Mouse (Mus musculus) layer of hippocampus, postnatal 10 days (tissue): ENCODE results near the gene Asxl2. TPM values are rescaled to one million over a fixed set of nuclear protein-coding genes. Genes with fewer than 3 reads are reported as not detected.
"Not testable (repeated sequence)": the region's sequence is repeated elsewhere in the genome, so short reads cannot be mapped to it uniquely, and the experiment has no call there.

Source experiments
- DNase-seq, 2 experiments: peaks; one replicate each; pipeline ENCODE4 v3.0.0; 2021; ENCODE audit warnings: low spot score in 2 of 2
- long read RNA-seq: library from polyadenylated mRNA; stranded (forward); transcript quantifications from one replicate; pipeline ENCODE4 v2.0.0, GENCODE M21; 2023
- total RNA-seq, 2 experiments: library from RNA; stranded (reverse); gene quantifications; 2 replicates each; pipeline ENCODE4 v1.2.3; 2021

Gene Asxl2
- total RNA-seq, result 10 to 100 TPM; 27.0 to 27.8 TPM
- long read RNA-seq, partial matches to known transcripts, result 1 of 2 reads
- long read RNA-seq, other reads (novel, unspliced or antisense), result 1 of 2 reads

DNA sequence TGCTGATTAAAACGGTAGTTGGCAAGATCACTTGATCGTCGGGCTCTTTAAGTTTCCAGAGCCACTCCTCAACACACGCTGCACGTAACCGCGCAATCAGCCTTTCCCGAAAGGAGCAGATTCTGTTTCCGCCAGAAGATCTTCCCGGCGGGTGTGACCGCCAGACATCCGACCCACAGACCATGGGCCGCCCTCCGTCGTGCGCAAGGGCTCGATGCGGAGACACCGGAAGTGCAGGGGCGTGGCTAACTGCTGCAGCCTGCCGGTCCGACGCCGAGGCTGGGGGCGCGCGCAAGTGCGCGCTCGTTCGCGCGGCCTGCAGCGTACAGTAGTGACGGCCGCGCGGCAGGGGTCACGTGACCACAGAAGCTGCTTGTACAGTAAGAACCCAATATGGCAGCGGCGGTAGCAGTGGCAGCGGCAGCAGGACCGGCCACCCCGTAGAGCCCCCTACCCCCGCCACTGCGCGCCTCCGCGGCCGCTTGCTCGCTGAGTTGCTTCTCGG, at the start of gene Asxl2:
Asxl2 (plus strand) TSS at position 328 of the 505 bp plus-strand sequence.
- DNase-seq, result peak; percentile 97 to 98

DNA sequence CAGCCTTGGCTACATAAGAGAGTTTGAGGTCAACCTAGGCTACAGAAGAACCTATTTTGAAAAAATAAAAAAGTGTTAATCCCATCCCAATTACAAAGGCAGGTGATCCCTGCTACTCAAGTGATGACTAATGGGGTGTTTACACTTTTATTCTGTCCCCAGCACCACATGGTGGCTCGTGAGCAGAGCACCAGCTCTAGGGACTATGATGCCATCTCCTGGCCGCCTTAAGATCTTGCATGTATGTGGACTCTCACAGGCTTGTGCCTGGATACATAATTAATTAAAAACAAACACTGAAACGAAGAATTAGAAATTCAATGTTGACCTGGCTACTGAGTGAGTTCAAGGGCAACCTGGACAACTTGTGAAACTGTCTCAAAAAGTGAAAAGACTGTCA, 49.5 kb upstream of the Asxl2 start:
- DNase-seq, result no peak

DNA sequence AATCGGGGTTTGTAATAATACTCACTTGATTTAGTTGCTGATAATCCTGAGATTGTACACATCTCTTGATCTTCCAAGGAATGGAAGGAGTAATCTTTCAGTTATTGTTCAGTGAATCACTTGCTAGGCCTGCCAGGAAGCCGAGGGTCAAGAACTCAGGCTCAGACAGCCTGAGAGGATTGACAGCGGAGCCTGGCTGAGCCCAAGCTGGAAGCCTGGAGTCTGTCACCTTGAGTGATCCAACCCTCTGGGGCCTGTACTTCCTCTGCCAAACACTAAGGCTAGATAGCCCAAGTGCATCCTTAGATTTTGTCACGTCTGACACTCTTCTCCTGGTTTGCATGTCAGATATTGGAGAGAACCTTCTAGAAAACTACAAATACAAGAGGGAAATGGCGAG, 48.9 kb upstream of the Asxl2 start:
- no peak for DNase-seq

- DNase-seq, result no peak
These were observed 41.8 kb upstream of the Asxl2 start for GRCm38 (mm10) chr12:3384860-3385259.

DNA sequence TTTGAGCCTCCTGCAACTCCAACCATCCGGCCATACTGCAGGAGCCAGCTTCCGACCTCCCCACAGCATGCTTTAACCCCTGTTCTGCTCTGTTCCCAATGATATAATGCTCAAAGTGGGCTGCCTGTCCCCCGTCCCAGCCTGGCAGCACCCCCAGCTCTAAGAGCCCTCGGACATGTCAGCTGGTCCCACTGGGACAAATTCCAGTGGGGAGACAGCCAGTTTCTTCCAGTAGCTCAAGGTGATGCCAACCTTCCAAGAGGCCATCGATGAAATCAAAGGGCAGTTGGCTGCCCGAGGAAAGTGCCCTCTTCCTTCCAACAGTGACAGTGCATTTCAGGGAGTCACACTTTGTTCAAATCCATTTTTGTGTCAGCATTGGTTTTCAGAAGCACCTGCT, 41.4 kb upstream of the Asxl2 start:
- no peak for DNase-seq

GRCm38 (mm10) chr12:3385940-3386339, 40.7 kb upstream of the Asxl2 start:
- no peak for DNase-seq

DNA sequence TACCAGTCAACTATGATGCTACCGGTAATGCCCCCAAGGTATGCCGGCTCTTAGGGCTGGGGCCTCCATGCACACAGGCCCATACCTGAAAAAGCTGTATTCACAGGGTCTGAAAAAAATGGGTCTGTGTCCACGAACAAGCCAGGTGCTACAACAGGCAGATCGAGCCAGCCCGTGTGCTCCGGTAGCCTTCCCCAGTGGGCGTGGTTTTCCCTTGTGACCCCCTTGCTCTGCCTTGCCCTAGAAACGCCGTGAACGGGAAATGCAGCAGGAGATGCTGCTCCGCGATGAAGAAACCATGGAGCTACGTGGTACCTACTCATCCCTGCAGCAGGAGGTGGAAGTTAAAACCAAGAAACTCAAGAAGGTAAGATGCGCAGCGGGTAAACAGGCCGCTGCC, 38.8 kb upstream of the Asxl2 start:
- DNase-seq, result no peak

GRCm38 (mm10) chr12:3389394-3389793, 37.3 kb upstream of the Asxl2 start:
- no peak for DNase-seq

GRCm38 (mm10) chr12:3390071-3390470, 36.6 kb upstream of the Asxl2 start:
- no peak for DNase-seq

DNA sequence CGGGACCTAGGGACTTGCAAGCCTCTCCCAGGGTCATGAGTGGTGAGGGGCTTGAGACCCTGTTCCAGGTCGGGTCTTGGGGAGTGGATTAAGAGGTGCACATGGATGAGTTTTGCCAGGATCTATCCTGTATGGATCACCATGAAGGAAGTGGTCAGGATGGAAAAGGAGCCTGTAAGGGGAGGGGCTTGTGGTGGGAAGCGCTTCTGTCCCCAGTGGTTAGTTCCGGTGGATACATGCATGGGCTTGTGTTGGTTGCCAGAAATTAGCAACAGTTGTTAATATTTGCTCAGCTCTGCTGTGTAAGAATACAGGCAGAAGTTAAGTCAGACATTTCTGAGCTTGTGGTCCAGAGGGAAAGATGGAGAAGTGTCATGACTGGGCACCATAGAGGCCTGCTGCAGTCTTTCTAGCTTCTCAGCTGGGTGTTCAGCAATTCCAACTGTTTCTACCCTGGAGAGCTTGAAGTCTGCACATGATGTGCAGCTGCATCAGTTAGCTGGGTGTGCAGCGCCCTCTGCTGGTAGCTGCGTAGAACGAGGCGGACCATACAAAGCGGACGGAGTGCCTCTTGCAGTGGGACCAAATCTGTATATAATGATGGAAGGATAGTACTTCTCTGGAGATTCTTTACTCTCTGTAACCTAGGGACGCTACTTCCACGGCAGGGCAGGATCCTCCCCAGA, 35.9 kb upstream of the Asxl2 start:
- DNase-seq, result peak; percentile 91

DNA sequence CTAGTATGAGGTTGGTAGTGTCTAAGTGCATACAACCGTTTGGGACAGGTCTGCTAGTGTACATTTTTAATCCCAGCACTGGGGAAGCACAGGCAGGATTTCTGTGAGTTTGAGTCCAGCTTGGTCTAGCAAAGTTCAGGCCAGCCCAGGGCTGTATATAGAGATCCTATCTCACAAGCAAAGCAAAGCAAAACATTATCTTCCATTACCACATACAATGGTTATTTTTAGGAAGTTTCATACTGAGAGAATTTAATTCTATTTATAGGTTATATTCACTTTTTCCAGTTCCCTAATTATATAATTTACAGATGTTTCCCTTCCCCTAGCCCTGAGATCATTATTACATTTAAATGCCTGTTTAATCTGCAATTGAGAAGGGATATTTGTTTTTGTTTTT, 35.4 kb upstream of the Asxl2 start:
- no peak for DNase-seq

- no peak for DNase-seq
These were observed 33.5 kb upstream of the Asxl2 start for GRCm38 (mm10) chr12:3393140-3393539.

GRCm38 (mm10) chr12:3396931-3397330, 29.7 kb upstream of the Asxl2 start:
- no peak for DNase-seq

- DNase-seq, result not testable (repeated sequence)
These were observed 21.0 kb upstream of the Asxl2 start for GRCm38 (mm10) chr12:3405662-3406061.

GRCm38 (mm10) chr12:3406585-3406984, 20.1 kb upstream of the Asxl2 start:
- DNase-seq, result peak; percentile 49 to 52

DNA sequence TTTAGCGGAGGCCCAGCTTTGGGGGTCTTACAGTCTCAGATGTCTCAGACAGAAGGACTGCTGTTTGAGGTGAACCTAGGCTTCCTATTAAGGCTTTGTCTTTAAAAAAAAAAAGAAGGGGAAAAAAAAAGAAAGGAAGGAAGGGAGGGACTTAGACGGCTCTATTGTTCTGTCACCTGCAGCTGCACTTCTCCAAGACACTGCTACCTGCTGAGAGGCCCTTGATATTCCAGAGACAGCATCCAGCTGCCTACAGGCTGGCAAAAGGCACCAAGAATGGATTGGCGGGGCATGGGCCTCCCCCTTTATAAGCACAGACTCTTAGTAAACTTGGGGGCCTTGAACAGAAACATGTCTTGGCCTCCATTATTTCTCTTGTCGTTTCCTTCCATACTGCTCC, 11.7 kb upstream of the Asxl2 start:
- no peak for DNase-seq

DNA sequence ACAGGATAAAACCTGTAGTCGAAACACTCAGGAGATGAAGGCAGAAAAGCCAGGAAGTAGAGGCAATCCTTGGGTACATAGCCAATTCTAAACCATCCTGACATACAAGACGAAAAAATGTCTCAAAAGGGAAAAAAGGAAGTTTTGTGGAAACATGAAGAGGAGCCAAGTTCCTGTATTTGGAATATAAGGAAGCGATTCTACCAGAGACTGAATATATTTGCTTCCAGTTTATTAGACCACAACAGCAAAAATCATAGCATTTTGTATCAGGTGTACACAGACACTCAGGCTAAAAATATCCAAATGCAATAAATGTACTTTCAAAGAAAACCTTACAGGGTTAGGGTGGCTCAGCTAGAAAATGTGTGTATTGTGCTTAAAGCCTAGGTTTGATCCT, 7.9 kb upstream of the Asxl2 start:
- DNase-seq, result no peak

- DNase-seq, result no peak
These were observed 6.1 kb upstream of the Asxl2 start for GRCm38 (mm10) chr12:3420519-3420918.

DNA sequence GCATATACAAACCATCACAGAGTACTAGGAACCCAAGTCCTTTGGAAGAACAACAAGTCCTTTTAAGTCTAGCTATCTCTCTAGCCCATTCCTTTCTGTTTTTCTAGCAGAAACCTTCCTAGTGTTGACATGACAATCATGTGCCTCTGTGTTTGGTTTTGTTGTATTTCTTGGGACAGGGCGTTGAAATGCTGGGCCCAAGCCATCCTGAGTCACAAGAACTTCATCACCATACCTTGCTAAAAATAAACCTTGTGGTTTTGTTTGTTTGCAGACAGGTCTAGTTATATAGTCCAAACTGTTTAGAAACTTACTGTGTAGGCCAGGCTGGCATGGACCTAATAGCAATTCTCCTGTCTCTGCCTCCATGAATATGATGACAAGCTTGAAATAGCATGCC, 3.9 kb upstream of the Asxl2 start:
- DNase-seq, result no peak

DNA sequence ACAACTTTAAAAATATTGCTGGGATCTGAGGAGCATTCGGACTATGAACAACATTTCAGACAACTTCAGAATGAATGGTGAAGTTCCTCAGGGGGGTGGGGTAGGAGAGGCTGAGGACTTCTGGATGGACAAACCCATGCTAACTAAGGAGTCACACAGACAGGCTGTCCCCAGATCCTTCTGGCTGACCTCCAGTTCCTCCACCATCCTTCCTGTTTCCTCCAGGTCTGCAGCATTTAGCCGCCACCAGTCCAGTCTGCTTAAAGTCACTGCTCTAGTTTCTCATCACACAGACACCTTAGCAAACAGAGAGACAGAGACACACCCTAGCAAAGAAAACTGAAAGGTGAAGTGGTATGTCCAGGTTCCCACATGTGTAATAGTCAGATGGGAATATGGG, 2.5 kb upstream of the Asxl2 start:
- DNase-seq, result no peak

GRCm38 (mm10) chr12:3425375-3426341, 999 bp upstream of the Asxl2 start:
- no peak for DNase-seq
